Comparison of ENCODE assay signal across 9 mouse cellular contexts in genomic region chr11:103773387-103774227, GRCm38 (mm10). TPM values are rescaled to one million over a fixed set of nuclear protein-coding genes. Genes with fewer than 3 reads are reported as not detected.
DNase-seq lines count a peak whose midpoint lies in the region; ATAC-seq and TF ChIP-seq lines count a peak whose summit lies in the region.
"Had no signal": no experiment of that assay in that cellular context is flagged by ENCODE, and none has a peak within 500 bp of the region (broad histone marks: within the 10 kb centered on the region; RNA-seq: fewer than 3 reads in every experiment).

Gene Wnt3 (plus strand): TSS chr11:103774150.

- H3K9me3 ChIP-seq in heart, embryonic 15.5 days (replicated peaks) = no peaks in the 10 kb centered on the region
- H3K9me3 ChIP-seq in forebrain, embryonic 12.5 days = no peaks in the 10 kb centered on the region
- H3K9me3 ChIP-seq in liver, embryonic 12.5 days (replicated peaks) = no peaks in the 10 kb centered on the region
- H3K9me3 ChIP-seq in stomach, postnatal 0 days (ENCODE audit: control insufficient read depth, low read length) = no peaks in the 10 kb centered on the region

- WGBS in heart, embryonic 15.5 days = under 1% methylated on average over 60 of the region's 60 CpGs
- WGBS in forebrain, embryonic 12.5 days = under 1% methylated on average over 60 of the region's 60 CpGs
- 1% methylated on average over 59 of the region's 60 CpGs for WGBS in liver, embryonic 12.5 days (ENCODE audit: insufficient replicate concordance)
- under 1% methylated on average over 60 of the region's 60 CpGs for WGBS in stomach, postnatal 0 days

- intact Hi-C loops in heart, postnatal 25 days (cut with DNase I) = no loop called here

- no peak for TF ChIP-seq CTCF in stomach, postnatal 0 days (IDR thresholded peaks at IDR 0.05; ENCODE audit: low read depth)

- no peak for TF ChIP-seq EP300 in stomach, postnatal 0 days (optimal IDR thresholded peaks at IDR 0.05)

- peaks cover 21% of the 10 kb centered on the region for H3K4me1 ChIP-seq in heart, embryonic 15.5 days (replicated peaks)
- H3K4me1 ChIP-seq in forebrain, embryonic 12.5 days = peaks cover 55% of the 10 kb centered on the region
- H3K4me1 ChIP-seq in liver, embryonic 12.5 days = peaks cover 11% of the 10 kb centered on the region; the same call in 1 of the 2 replicates
- H3K4me1 ChIP-seq in stomach, postnatal 0 days (replicated peaks; ENCODE audit: control insufficient read depth, insufficient read depth) = peaks cover 2% of the 10 kb centered on the region; the same call in 1 of the 2 replicates

- H3K9ac ChIP-seq in heart, embryonic 15.5 days = no peak within 1 kb of the TSS
- peak within 1 kb of the TSS; percentile 29 for H3K9ac ChIP-seq in forebrain, embryonic 12.5 days
- no peak within 1 kb of the TSS for H3K9ac ChIP-seq in liver, embryonic 12.5 days
- no peak within 1 kb of the TSS for H3K9ac ChIP-seq in stomach, postnatal 0 days (ENCODE audit: low read length)
- H3K9ac ChIP-seq: liver, embryonic 14.5 days had no signal

- peak within 1 kb of the TSS; percentile 38 for H3K4me3 ChIP-seq in heart, embryonic 15.5 days
- peak within 1 kb of the TSS; percentile 41 for H3K4me3 ChIP-seq in forebrain, embryonic 12.5 days (replicated peaks)
- H3K4me3 ChIP-seq in liver, embryonic 12.5 days = peak within 1 kb of the TSS; percentile 14
- H3K4me3 ChIP-seq in stomach, postnatal 0 days (ENCODE audit: low read depth, low read length) = peak within 1 kb of the TSS; percentile 24

- no peak for DNase-seq in heart, postnatal 25 days (ENCODE audit: low spot score)
- peak; percentile 81 for DNase-seq in ZHBTc4 (ENCODE audit: low read depth, low spot score)
- no peak for DNase-seq in stomach, postnatal 0 days (ENCODE audit: low spot score)
- no peak for DNase-seq in right cerebral cortex, postnatal 25 days
- DNase-seq in gastrocnemius, postnatal 25 days = no peak

- H3K27me3 ChIP-seq in heart, embryonic 15.5 days = peaks cover 100% of the 10 kb centered on the region
- H3K27me3 ChIP-seq in forebrain, embryonic 12.5 days = peaks cover 100% of the 10 kb centered on the region
- H3K27me3 ChIP-seq in liver, embryonic 12.5 days (replicated peaks) = peaks cover 98% of the 10 kb centered on the region
- H3K27me3 ChIP-seq in stomach, postnatal 0 days (ENCODE audit: control insufficient read depth, insufficient read depth, low read length) = peaks cover 22% of the 10 kb centered on the region

- no peak within 1 kb of the TSS for H3K27ac ChIP-seq in heart, embryonic 15.5 days
- no peak within 1 kb of the TSS for H3K27ac ChIP-seq in forebrain, embryonic 12.5 days
- no peak within 1 kb of the TSS for H3K27ac ChIP-seq in liver, embryonic 12.5 days
- no peak within 1 kb of the TSS for H3K27ac ChIP-seq in stomach, postnatal 0 days (replicated peaks)
- H3K27ac ChIP-seq: liver, embryonic 14.5 days had no signal

- ATAC-seq in heart, embryonic 15.5 days (replicated peaks; ENCODE audit: insufficient number of reproducible peaks, insufficient read depth, low FRiP score, low read depth) = no peak
- ATAC-seq in forebrain, embryonic 12.5 days (ENCODE audit: low FRiP score) = no peak
- ATAC-seq in liver, embryonic 12.5 days = no peak
- no peak for ATAC-seq in stomach, postnatal 0 days (ENCODE audit: low FRiP score, low TSS enrichment)

- no peaks in the 10 kb centered on the region for H3K36me3 ChIP-seq in heart, embryonic 15.5 days
- H3K36me3 ChIP-seq in forebrain, embryonic 12.5 days (replicated peaks) = no peaks in the 10 kb centered on the region
- H3K36me3 ChIP-seq in liver, embryonic 12.5 days = no peaks in the 10 kb centered on the region
- no peaks in the 10 kb centered on the region for H3K36me3 ChIP-seq in stomach, postnatal 0 days (ENCODE audit: control insufficient read depth, insufficient read depth, low read length)

- H3K4me2 ChIP-seq in heart, embryonic 15.5 days = peak within 1 kb of the TSS; percentile 57
- H3K4me2 ChIP-seq in forebrain, embryonic 12.5 days = peak within 1 kb of the TSS; percentile 67
- peak within 1 kb of the TSS; percentile 47 for H3K4me2 ChIP-seq in liver, embryonic 12.5 days
- peak within 1 kb of the TSS; percentile 41 for H3K4me2 ChIP-seq in stomach, postnatal 0 days (replicated peaks; ENCODE audit: low read depth)

RNA-seq across cellular contexts. Expression of gene Wnt3, which starts in this region (rescaled TPM):
- polyA plus RNA-seq in heart, embryonic 15.5 days (2015; fragmentation: Nextera tagmentation; extraction: Ambion mirVana) = 0.04 and 0.05 TPM in 2 replicates
- not detected for total RNA-seq in heart, postnatal 25 days (2021)
- 6.6 TPM in 2 replicates for polyA plus RNA-seq in forebrain, embryonic 12.5 days (2016; fragmentation: Nextera tagmentation; extraction: Ambion mirVana)
- polyA plus RNA-seq in liver, embryonic 12.5 days (2016; fragmentation: Nextera tagmentation; extraction: Ambion mirVana) = 0.04 and 0.12 TPM in 2 replicates
- 0.51 and 0.55 TPM in 2 replicates for polyA plus RNA-seq in stomach, postnatal 0 days (2015; fragmentation: Nextera tagmentation; extraction: Ambion mirVana)
- not detected for total RNA-seq in gastrocnemius, postnatal 25 days (2021)
